Mouse (Mus musculus) kidney, embryonic 15.5 days (tissue): Measurements from ENCODE around the gene Srgap2. TPM values are rescaled to one million over a fixed set of nuclear protein-coding genes. Genes with fewer than 3 reads are reported as not detected.
A peak's percentile ranks its signal among the peaks of the same experiment; 100 is the strongest.

Experiments
- ATAC-seq: fragments of 200-750 bp; cut with Nextera tagmentation; replicated peaks from 2 replicates; pipeline ENCODE4 v1.8.0; 2017; ENCODE audit warnings: moderate TSS enrichment; ENCODE audit not compliant: low FRiP score
- H3K27ac ChIP-seq: fragments of 300-500 bp; sonication (generic); 2 replicates; pipeline ENCODE4 v1.5.1; 2015; ENCODE audit warnings: mild to moderate bottlenecking, inconsistent platforms
- H3K27me3 ChIP-seq: fragments of 300-500 bp; sonication (generic); 2 replicates; pipeline ENCODE4 v1.6.1; 2015; ENCODE audit warnings: inconsistent platforms
- H3K36me3 ChIP-seq: fragments of 300-500 bp; sonication (generic); 2 replicates; pipeline ENCODE4 v1.6.1; 2015; ENCODE audit warnings: inconsistent platforms
- H3K4me1 ChIP-seq: fragments of 300-500 bp; sonication (generic); 2 replicates; pipeline ENCODE4 v1.6.1; 2015; ENCODE audit warnings: inconsistent platforms
- H3K4me2 ChIP-seq: fragments of 300-500 bp; sonication (generic); 2 replicates; pipeline ENCODE4 v1.6.1; 2015; ENCODE audit warnings: moderate library complexity, mild to moderate bottlenecking, inconsistent platforms
- H3K4me3 ChIP-seq: fragments of 300-500 bp; sonication (generic); replicated peaks from 2 replicates; pipeline ENCODE4 v1.5.1; 2015; ENCODE audit warnings: mild to moderate bottlenecking, inconsistent platforms
- H3K9ac ChIP-seq: fragments of 300-500 bp; sonication (generic); 2 replicates; pipeline ENCODE4 v1.6.1; 2015; ENCODE audit warnings: mild to moderate bottlenecking, inconsistent platforms
- H3K9me3 ChIP-seq: fragments of 300-500 bp; sonication (generic); replicated peaks from 2 replicates; pipeline ENCODE4 v1.6.1; 2016; ENCODE audit warnings: inconsistent platforms
- WGBS: fragments of 180-500 bp; shearing (Covaris S2); methylation state at CpG from one replicate; pipeline ENCODE4 v1.1.7; 2015; ENCODE audit warnings: mixed read lengths; 5-methylcytosine and 5-hydroxymethylcytosine counted together
- polyA plus RNA-seq: library from polyadenylated mRNA; unstranded; fragments of >200 nt; fragmentation: Nextera tagmentation; extraction: Ambion mirVana; gene quantifications from 2 replicates; pipeline ENCODE4 v1.2.1, GENCODE M21; 2015

The Srgap2 gene
- polyA plus RNA-seq, 1 experiment from 2014 or later, result 14.4 TPM

DNA sequence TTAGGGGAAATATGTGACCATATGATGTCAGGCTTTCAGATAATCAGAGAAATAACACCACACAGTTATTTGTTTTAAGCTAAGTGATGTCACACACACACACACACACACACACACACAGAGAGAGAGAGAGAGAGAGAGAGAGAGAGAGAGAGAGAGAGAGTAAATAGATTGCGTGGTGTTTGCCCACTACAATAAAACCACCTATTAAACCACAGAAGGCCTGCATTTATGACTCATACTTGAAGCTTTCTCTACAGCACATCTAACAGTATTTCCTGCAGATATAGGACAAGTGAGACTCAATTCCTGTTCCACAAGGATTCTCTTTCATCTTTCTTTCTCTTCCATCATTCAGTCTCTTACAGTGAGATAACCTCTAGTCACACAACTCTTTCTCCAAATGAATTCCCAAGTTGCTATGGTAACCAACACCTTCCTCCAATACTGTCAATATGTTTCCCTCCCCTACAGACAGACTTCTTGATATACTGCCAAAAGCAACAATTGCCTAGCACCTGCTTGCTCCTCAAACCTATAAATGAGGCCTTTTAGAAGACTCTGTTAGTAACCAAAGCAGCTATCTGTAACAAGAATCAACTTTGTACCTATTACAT is 66.1 kb downstream of the Srgap2 start:
- H3K4me1 ChIP-seq, result no peaks in the 10 kb centered on the region
- H3K9ac ChIP-seq, result no peak overlapping the region
- no peak overlapping the region for H3K4me2 ChIP-seq
- no peak overlapping the region for H3K4me3 ChIP-seq
- H3K36me3 ChIP-seq, result no peaks in the 10 kb centered on the region
- H3K27me3 ChIP-seq, result no peaks in the 10 kb centered on the region
- H3K9me3 ChIP-seq, result no peaks in the 10 kb centered on the region
- no peak overlapping the region for H3K27ac ChIP-seq
- 85% methylated on average over 1 of the region's 1 CpGs for WGBS
- no peak for ATAC-seq

- Histone ChIP-seq H3K4me2 (no peak overlapping the region), H3K27ac (no peak overlapping the region), H3K9ac (no peak overlapping the region), H3K36me3 (no peaks in the 10 kb centered on the region), H3K4me1 (peaks cover 14% of the 10 kb centered on the region), H3K27me3 (no peaks in the 10 kb centered on the region), H3K9me3 (no peaks in the 10 kb centered on the region), H3K4me3 (no peak overlapping the region)
- WGBS, result 63% methylated on average over 3 of the region's 3 CpGs
- ATAC-seq, result no peak
Observed at GRCm38 (mm10) chr1:131455355-131455890, 71.7 kb downstream of the Srgap2 start.

DNA sequence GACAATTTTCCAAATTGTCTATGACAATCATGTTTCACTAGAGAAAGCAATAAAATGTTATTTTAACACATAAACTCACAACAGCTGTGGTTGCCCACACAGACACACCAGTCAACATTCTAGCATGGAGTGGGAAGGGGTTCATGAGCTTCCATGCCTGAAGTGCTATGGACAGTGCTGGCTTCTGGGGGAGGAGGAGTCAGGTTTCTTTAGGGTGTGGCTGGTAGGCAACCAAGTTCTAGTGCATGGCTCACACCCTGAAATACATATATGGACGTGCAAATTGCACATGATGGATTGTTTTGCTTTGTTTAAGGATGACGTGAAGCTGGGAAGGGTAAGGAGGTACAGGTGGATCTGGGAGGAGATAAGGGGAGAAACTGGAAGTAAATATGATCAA is 72.8 kb downstream of the Srgap2 start:
- ATAC-seq, result no peak
- no peaks in the 10 kb centered on the region for H3K27me3 ChIP-seq
- peaks cover 14% of the 10 kb centered on the region for H3K4me1 ChIP-seq
- H3K27ac ChIP-seq, result no peak overlapping the region
- H3K4me2 ChIP-seq, result no peak overlapping the region
- H3K9ac ChIP-seq, result no peak overlapping the region
- no peak overlapping the region for H3K4me3 ChIP-seq
- no peaks in the 10 kb centered on the region for H3K36me3 ChIP-seq
- WGBS, result 70% methylated on average over 2 of the region's 2 CpGs
- H3K9me3 ChIP-seq, result no peaks in the 10 kb centered on the region

DNA sequence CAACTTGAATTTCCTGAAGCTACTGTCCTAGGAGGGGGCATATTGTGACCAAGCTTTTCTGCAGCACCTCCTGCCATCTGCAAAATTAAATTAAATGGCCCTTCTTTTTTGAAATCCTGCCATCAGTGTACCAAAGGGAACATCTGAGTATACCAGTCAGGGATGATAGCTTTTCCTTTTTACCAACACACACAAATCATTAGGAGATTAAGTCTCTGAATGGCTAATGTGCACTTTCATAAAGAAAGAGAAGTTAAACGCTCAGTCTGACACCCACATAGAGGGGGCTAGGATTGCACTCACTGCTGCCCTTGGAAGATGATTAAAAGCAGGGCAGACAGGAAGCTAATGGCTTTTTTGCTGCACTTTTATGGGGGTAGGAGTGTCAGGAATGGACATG is 73.8 kb downstream of the Srgap2 start:
- Histone ChIP-seq H3K9ac (no peak overlapping the region), H3K27ac (no peak overlapping the region), H3K4me1 (peaks cover 14% of the 10 kb centered on the region), H3K4me3 (no peak overlapping the region), H3K27me3 (no peaks in the 10 kb centered on the region), H3K9me3 (no peaks in the 10 kb centered on the region), H3K36me3 (no peaks in the 10 kb centered on the region), H3K4me2 (no peak overlapping the region)
- ATAC-seq, result no peak
- WGBS, result 20% methylated on average over 1 of the region's 1 CpGs

GRCm38 (mm10) chr1:131448373-131448772 is 78.8 kb downstream of the Srgap2 start:
- Histone ChIP-seq H3K4me1 (peaks cover 4% of the 10 kb centered on the region), H3K36me3 (no peaks in the 10 kb centered on the region), H3K9ac (no peak overlapping the region), H3K9me3 (no peaks in the 10 kb centered on the region), H3K27me3 (no peaks in the 10 kb centered on the region), H3K27ac (no peak overlapping the region), H3K4me3 (no peak overlapping the region), H3K4me2 (no peak overlapping the region)
- 76% methylated on average over 5 of the region's 5 CpGs for WGBS
- no peak for ATAC-seq

GRCm38 (mm10) chr1:131447333-131447732 is 79.8 kb downstream of the Srgap2 start:
- Histone ChIP-seq H3K27ac (no peak overlapping the region), H3K9me3 (no peaks in the 10 kb centered on the region), H3K4me2 (no peak overlapping the region), H3K9ac (no peak overlapping the region), H3K36me3 (no peaks in the 10 kb centered on the region), H3K27me3 (no peaks in the 10 kb centered on the region), H3K4me3 (no peak overlapping the region), H3K4me1 (no peaks in the 10 kb centered on the region)
- 97% methylated on average over 3 of the region's 3 CpGs for WGBS
- ATAC-seq, result peak; percentile 85; the same call in 1 of the 2 replicates

- Histone ChIP-seq H3K27me3 (no peaks in the 10 kb centered on the region), H3K4me2 (no peak overlapping the region), H3K36me3 (no peaks in the 10 kb centered on the region), H3K27ac (no peak overlapping the region), H3K9me3 (no peaks in the 10 kb centered on the region), H3K4me3 (no peak overlapping the region), H3K9ac (no peak overlapping the region), H3K4me1 (no peaks in the 10 kb centered on the region)
- WGBS, result 95% methylated on average over 4 of the region's 4 CpGs
- no peak for ATAC-seq
Observed at GRCm38 (mm10) chr1:131446577-131446976, 80.6 kb downstream of the Srgap2 start.

DNA sequence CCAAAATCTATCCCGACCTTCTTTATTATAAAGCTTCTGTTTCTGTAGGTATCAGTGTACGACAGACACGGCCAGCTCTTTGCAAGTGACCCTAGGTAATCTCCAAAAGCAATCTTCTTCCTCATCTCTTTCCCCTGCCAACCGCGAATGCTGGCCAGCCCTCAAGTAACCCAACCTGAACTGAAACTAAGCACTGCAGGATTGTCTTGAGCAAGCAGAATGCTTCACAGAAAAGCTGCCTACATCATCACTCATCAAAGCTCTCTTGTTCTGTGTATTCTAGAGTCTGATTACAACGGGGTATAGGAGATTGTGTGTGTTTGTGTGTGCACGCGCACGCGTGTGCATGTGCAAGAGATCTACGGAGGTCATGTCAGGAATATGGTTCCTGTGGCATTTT is 88.6 kb downstream of the Srgap2 start:
- WGBS, result 81% methylated on average over 11 of the region's 11 CpGs
- H3K4me3 ChIP-seq, result no peak overlapping the region
- H3K27ac ChIP-seq, result no peak overlapping the region
- no peak overlapping the region for H3K4me2 ChIP-seq
- no peaks in the 10 kb centered on the region for H3K9me3 ChIP-seq
- H3K36me3 ChIP-seq, result no peaks in the 10 kb centered on the region
- no peaks in the 10 kb centered on the region for H3K27me3 ChIP-seq
- H3K4me1 ChIP-seq, result no peaks in the 10 kb centered on the region
- H3K9ac ChIP-seq, result no peak overlapping the region
- no peak for ATAC-seq

DNA sequence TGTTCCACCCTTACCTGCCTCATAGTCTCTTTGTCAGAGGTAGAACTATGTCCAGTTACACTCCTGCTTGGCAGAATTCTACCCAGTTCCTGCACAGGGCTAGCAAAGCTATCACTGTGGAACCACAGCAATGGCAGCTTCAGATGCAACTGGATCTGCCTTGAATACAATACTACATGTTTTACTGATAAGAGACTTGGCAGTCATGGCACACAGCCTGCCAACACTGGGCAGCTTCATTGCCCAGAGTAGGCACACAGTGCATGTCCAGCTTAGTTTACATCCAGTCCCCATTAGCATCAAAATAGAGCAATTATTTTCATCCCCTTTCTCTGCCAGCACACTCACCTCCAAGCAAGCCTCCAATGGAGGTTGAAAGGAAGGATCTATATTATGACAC is 89.2 kb downstream of the Srgap2 start:
- no peak overlapping the region for H3K27ac ChIP-seq
- H3K27me3 ChIP-seq, result no peaks in the 10 kb centered on the region
- H3K9me3 ChIP-seq, result no peaks in the 10 kb centered on the region
- no peaks in the 10 kb centered on the region for H3K36me3 ChIP-seq
- H3K9ac ChIP-seq, result no peak overlapping the region
- H3K4me1 ChIP-seq, result no peaks in the 10 kb centered on the region
- H3K4me3 ChIP-seq, result no peak overlapping the region
- ATAC-seq, result no peak
- H3K4me2 ChIP-seq, result no peak overlapping the region

DNA sequence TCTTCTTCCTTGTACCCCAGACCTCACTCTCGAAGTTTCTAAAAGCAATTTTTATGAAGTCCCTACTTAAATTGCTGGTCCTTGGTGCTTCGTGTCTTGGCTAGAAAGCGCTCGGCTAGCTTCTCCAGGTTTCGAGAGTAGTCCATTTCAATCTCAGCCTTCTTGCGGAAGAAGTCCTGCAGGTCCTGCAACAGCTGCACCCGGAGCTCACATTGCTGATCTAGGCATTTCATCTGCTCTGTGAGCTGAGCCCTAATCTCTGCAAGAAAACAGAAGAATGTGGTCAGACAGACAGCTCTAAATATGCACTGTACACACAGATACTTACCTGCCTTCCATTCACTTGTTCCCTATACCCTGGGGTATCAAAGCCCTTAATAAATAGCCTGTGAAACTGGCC is 90.5 kb downstream of the Srgap2 start:
- H3K4me2 ChIP-seq, result no peak overlapping the region
- H3K27me3 ChIP-seq, result no peaks in the 10 kb centered on the region
- no peak overlapping the region for H3K27ac ChIP-seq
- H3K9ac ChIP-seq, result no peak overlapping the region
- 83% methylated on average over 7 of the region's 7 CpGs for WGBS
- no peak overlapping the region for H3K4me3 ChIP-seq
- H3K9me3 ChIP-seq, result no peaks in the 10 kb centered on the region
- no peak for ATAC-seq
- H3K36me3 ChIP-seq, result no peaks in the 10 kb centered on the region
- H3K4me1 ChIP-seq, result peaks cover 8% of the 10 kb centered on the region

- peaks cover 28% of the 10 kb centered on the region for H3K4me1 ChIP-seq
- H3K27me3 ChIP-seq, result no peaks in the 10 kb centered on the region
- H3K9me3 ChIP-seq, result no peaks in the 10 kb centered on the region
- peak overlapping the region; percentile 34; the same call in 1 of the 2 replicates for H3K27ac ChIP-seq
- H3K36me3 ChIP-seq, result no peaks in the 10 kb centered on the region
- 50% methylated on average over 5 of the region's 5 CpGs for WGBS
- H3K9ac ChIP-seq, result no peak overlapping the region
- ATAC-seq, result peak; percentile 77; the same call in 1 of the 2 replicates
- no peak overlapping the region for H3K4me2 ChIP-seq
- no peak overlapping the region for H3K4me3 ChIP-seq
Observed at GRCm38 (mm10) chr1:131431456-131432246, 95.5 kb downstream of the Srgap2 start.

DNA sequence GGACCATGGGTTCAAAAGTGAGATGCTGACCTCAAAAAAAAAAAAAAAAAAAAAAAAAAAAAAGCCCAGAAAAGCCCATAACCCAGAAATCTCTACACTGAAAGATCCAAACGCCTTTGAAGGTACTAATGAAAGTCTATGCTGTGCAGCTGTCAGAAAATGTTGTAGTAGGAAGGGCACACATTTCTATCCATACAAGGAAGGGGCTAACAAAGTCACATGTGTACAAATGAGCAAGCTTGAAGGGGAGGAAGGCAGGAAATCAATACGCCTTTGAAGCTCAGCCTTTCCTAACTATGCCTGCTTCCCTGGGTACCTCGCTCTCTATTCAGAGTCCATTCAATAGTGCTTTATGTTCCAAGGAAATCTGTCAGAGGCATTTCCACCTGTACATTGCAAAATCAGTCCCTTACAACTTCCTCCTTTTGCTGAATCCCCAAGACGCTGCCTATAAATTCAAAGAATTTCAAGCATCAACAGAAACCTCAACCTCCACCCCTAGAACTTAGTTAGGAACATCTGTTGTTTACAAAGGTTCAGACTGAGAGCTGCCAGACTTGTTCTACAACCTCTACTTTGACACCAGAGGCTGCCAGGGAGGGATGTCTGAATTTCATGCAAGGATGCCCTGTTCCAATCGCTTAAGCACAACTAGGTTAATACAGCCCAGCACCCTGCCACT is 99.9 kb downstream of the Srgap2 start:
- Histone ChIP-seq H3K36me3 (0 out of 2 replicates have a peak, but pooled peaks cover 4% of the 10 kb centered on the region), H3K27me3 (no peaks in the 10 kb centered on the region), H3K4me2 (0 out of 2 replicates have a peak overlapping the region, but pooled peaks have one; percentile 10), H3K4me1 (peaks cover 30% of the 10 kb centered on the region), H3K4me3 (no peak overlapping the region), H3K27ac (peak overlapping the region; percentile 73), H3K9me3 (no peaks in the 10 kb centered on the region), H3K9ac (no peak overlapping the region)
- WGBS, result 26% methylated on average over 5 of the region's 5 CpGs
- ATAC-seq, result 0 out of 2 replicates have a peak, but pooled peaks have one; percentile 15
